Mouse (Mus musculus): ENCODE data around the gene Slc22a4. TPM values are rescaled to one million over a fixed set of nuclear protein-coding genes. Genes with fewer than 3 reads are reported as not detected.
A peak's percentile ranks its signal among the peaks of the same experiment; 100 is the strongest.
"Not testable (repeated sequence)": the region's sequence is repeated elsewhere in the genome, so short reads cannot be mapped to it uniquely, and the experiment has no call there.

Slc22a4 gene
- polyA plus RNA-seq, 1 experiment, result not detected

GRCm38 (mm10) chr11:53997661-53998060 is 30.2 kb downstream of the Slc22a4 start:
- Histone ChIP-seq H3K27me3 (ENCODE audit: control insufficient read depth, insufficient read depth, low read length, poor library complexity, severe bottlenecking) (no peaks in the 10 kb centered on the region), H3K9ac (ENCODE audit: low read depth, poor library complexity, severe bottlenecking) (no peak overlapping the region), H3K27ac (ENCODE audit: insufficient read depth, low read length) (no peak overlapping the region), H3K4me3 (ENCODE audit: low read depth, low read length) (no peak overlapping the region), H3K4me1 (ENCODE audit: control insufficient read depth, insufficient read depth, low read length) (no peaks in the 10 kb centered on the region), H3K9me3 (replicated peaks; ENCODE audit: control insufficient read depth, insufficient read depth, low read length, poor library complexity, severe bottlenecking) (no peaks in the 10 kb centered on the region), H3K36me3 (ENCODE audit: control insufficient read depth, insufficient read depth, low read length, poor library complexity, severe bottlenecking) (no peaks in the 10 kb centered on the region)
- TF ChIP-seq CTCF (IDR thresholded peaks at IDR 0.05; ENCODE audit: low read depth, low read length) (no peak), EP300 (IDR thresholded peaks at IDR 0.05; ENCODE audit: insufficient read depth, low read depth, low read length) (no peak), POLR2A (IDR thresholded peaks at IDR 0.05; ENCODE audit: insufficient read depth, low read length) (no peak)

- no peaks in the 10 kb centered on the region; the same call in 1 of the 2 replicates for H3K27me3 ChIP-seq (ENCODE audit: control insufficient read depth, insufficient read depth, low read length, poor library complexity, severe bottlenecking)
- no peak overlapping the region for H3K4me3 ChIP-seq (ENCODE audit: low read depth, low read length)
- H3K9me3 ChIP-seq (replicated peaks; ENCODE audit: control insufficient read depth, insufficient read depth, low read length, poor library complexity, severe bottlenecking), result no peaks in the 10 kb centered on the region
- no peak overlapping the region for H3K27ac ChIP-seq (ENCODE audit: insufficient read depth, low read length)
- no peak overlapping the region for H3K9ac ChIP-seq (ENCODE audit: low read depth, poor library complexity, severe bottlenecking)
- TF ChIP-seq EP300 (IDR thresholded peaks at IDR 0.05; ENCODE audit: insufficient read depth, low read depth, low read length) (no peak), CTCF (IDR thresholded peaks at IDR 0.05; ENCODE audit: low read depth, low read length) (no peak), POLR2A (IDR thresholded peaks at IDR 0.05; ENCODE audit: insufficient read depth, low read length) (no peak)
- H3K4me1 ChIP-seq (ENCODE audit: control insufficient read depth, insufficient read depth, low read length), result no peaks in the 10 kb centered on the region
- H3K36me3 ChIP-seq (ENCODE audit: control insufficient read depth, insufficient read depth, low read length, poor library complexity, severe bottlenecking), result no peaks in the 10 kb centered on the region
Observed at GRCm38 (mm10) chr11:53992264-53992663, 35.6 kb downstream of the Slc22a4 start.

GRCm38 (mm10) chr11:53989232-53989631 is 38.7 kb downstream of the Slc22a4 start:
- Histone ChIP-seq H3K4me1 (ENCODE audit: control insufficient read depth, insufficient read depth, low read length) (no peaks in the 10 kb centered on the region), H3K27me3 (ENCODE audit: control insufficient read depth, insufficient read depth, low read length, poor library complexity, severe bottlenecking) (no peaks in the 10 kb centered on the region; the same call in 1 of the 2 replicates)

GRCm38 (mm10) chr11:53988081-53988480 is 39.8 kb downstream of the Slc22a4 start:
- H3K4me3 ChIP-seq (ENCODE audit: low read depth, low read length), result no peak overlapping the region

More at GRCm38 (mm10) chr11:53989232-53989631, 38.7 kb downstream of the Slc22a4 start:
- Histone ChIP-seq H3K27ac (ENCODE audit: insufficient read depth, low read length) (no peak overlapping the region), H3K36me3 (ENCODE audit: control insufficient read depth, insufficient read depth, low read length, poor library complexity, severe bottlenecking) (no peaks in the 10 kb centered on the region), H3K4me3 (ENCODE audit: low read depth, low read length) (no peak overlapping the region), H3K9me3 (replicated peaks; ENCODE audit: control insufficient read depth, insufficient read depth, low read length, poor library complexity, severe bottlenecking) (no peaks in the 10 kb centered on the region), H3K9ac (ENCODE audit: low read depth, poor library complexity, severe bottlenecking) (no peak overlapping the region)
- no peak for TF ChIP-seq CTCF (IDR thresholded peaks at IDR 0.05; ENCODE audit: low read depth, low read length)
- TF ChIP-seq EP300 (IDR thresholded peaks at IDR 0.05; ENCODE audit: insufficient read depth, low read depth, low read length), result no peak

GRCm38 (mm10) chr11:53981396-53981795 is 46.5 kb downstream of the Slc22a4 start:
- H3K9ac ChIP-seq (ENCODE audit: low read depth, poor library complexity, severe bottlenecking), result no peak overlapping the region
- no peaks in the 10 kb centered on the region for H3K9me3 ChIP-seq (replicated peaks; ENCODE audit: control insufficient read depth, insufficient read depth, low read length, poor library complexity, severe bottlenecking)
- H3K36me3 ChIP-seq (ENCODE audit: control insufficient read depth, insufficient read depth, low read length, poor library complexity, severe bottlenecking), result no peaks in the 10 kb centered on the region
- no peak overlapping the region for H3K27ac ChIP-seq (ENCODE audit: insufficient read depth, low read length)
- H3K4me1 ChIP-seq (ENCODE audit: control insufficient read depth, insufficient read depth, low read length), result no peaks in the 10 kb centered on the region
- no peak overlapping the region for H3K4me3 ChIP-seq (ENCODE audit: low read depth, low read length)
- peaks cover 5% of the 10 kb centered on the region for H3K27me3 ChIP-seq (ENCODE audit: control insufficient read depth, insufficient read depth, low read length, poor library complexity, severe bottlenecking)
- TF ChIP-seq EP300 (IDR thresholded peaks at IDR 0.05; ENCODE audit: insufficient read depth, low read depth, low read length) (no peak), POLR2A (IDR thresholded peaks at IDR 0.05; ENCODE audit: insufficient read depth, low read length) (no peak), CTCF (IDR thresholded peaks at IDR 0.05; ENCODE audit: low read depth, low read length) (no peak)

More at GRCm38 (mm10) chr11:53988081-53988480, 39.8 kb downstream of the Slc22a4 start:
- H3K27me3 ChIP-seq (ENCODE audit: control insufficient read depth, insufficient read depth, low read length, poor library complexity, severe bottlenecking), result no peaks in the 10 kb centered on the region; the same call in 1 of the 2 replicates
- no peaks in the 10 kb centered on the region for H3K36me3 ChIP-seq (ENCODE audit: control insufficient read depth, insufficient read depth, low read length, poor library complexity, severe bottlenecking)
- no peak overlapping the region for H3K9ac ChIP-seq (ENCODE audit: low read depth, poor library complexity, severe bottlenecking)
- no peaks in the 10 kb centered on the region for H3K4me1 ChIP-seq (ENCODE audit: control insufficient read depth, insufficient read depth, low read length)
- TF ChIP-seq EP300 (IDR thresholded peaks at IDR 0.05; ENCODE audit: insufficient read depth, low read depth, low read length) (no peak), CTCF (IDR thresholded peaks at IDR 0.05; ENCODE audit: low read depth, low read length) (no peak), POLR2A (IDR thresholded peaks at IDR 0.05; ENCODE audit: insufficient read depth, low read length) (no peak)
- no peak overlapping the region for H3K27ac ChIP-seq (ENCODE audit: insufficient read depth, low read length)
- no peaks in the 10 kb centered on the region for H3K9me3 ChIP-seq (replicated peaks; ENCODE audit: control insufficient read depth, insufficient read depth, low read length, poor library complexity, severe bottlenecking)

GRCm38 (mm10) chr11:53979788-53980621 is 47.9 kb downstream of the Slc22a4 start, which contains the start of gene Slc22a21:
Gene Slc22a21 (minus strand): TSS chr11:53980332.
- Histone ChIP-seq H3K27me3 (ENCODE audit: control insufficient read depth, insufficient read depth, low read length, poor library complexity, severe bottlenecking) (peaks cover 5% of the 10 kb centered on the region), H3K27ac (ENCODE audit: insufficient read depth, low read length) (no peak within 1 kb of the TSS), H3K9ac (ENCODE audit: low read depth, poor library complexity, severe bottlenecking) (peak within 1 kb of the TSS; percentile 28), H3K36me3 (ENCODE audit: control insufficient read depth, insufficient read depth, low read length, poor library complexity, severe bottlenecking) (no peaks in the 10 kb centered on the region), H3K9me3 (replicated peaks; ENCODE audit: control insufficient read depth, insufficient read depth, low read length, poor library complexity, severe bottlenecking) (no peaks in the 10 kb centered on the region), H3K4me3 (ENCODE audit: low read depth, low read length) (peak within 1 kb of the TSS; percentile 73), H3K4me1 (ENCODE audit: control insufficient read depth, insufficient read depth, low read length) (no peaks in the 10 kb centered on the region)
- TF ChIP-seq EP300 (IDR thresholded peaks at IDR 0.05; ENCODE audit: insufficient read depth, low read depth, low read length) (0 out of 2 replicates have a peak, but pooled peaks have one; percentile 9), CTCF (IDR thresholded peaks at IDR 0.05; ENCODE audit: low read depth, low read length) (no peak), POLR2A (IDR thresholded peaks at IDR 0.05; ENCODE audit: insufficient read depth, low read length) (peak; percentile 29)

- H3K9me3 ChIP-seq (replicated peaks; ENCODE audit: control insufficient read depth, insufficient read depth, low read length, poor library complexity, severe bottlenecking); H3K27ac ChIP-seq (ENCODE audit: insufficient read depth, low read length); H3K4me1 ChIP-seq (ENCODE audit: control insufficient read depth, insufficient read depth, low read length); H3K36me3 ChIP-seq (ENCODE audit: control insufficient read depth, insufficient read depth, low read length, poor library complexity, severe bottlenecking); H3K27me3 ChIP-seq (ENCODE audit: control insufficient read depth, insufficient read depth, low read length, poor library complexity, severe bottlenecking): not testable (repeated sequence)
- peak overlapping the region; percentile 28 for H3K9ac ChIP-seq (ENCODE audit: low read depth, poor library complexity, severe bottlenecking)
- peak overlapping the region; percentile 73 for H3K4me3 ChIP-seq (ENCODE audit: low read depth, low read length)
Observed at GRCm38 (mm10) chr11:53979456-53979787, 48.5 kb downstream of the Slc22a4 start.

All from ES-Bruce4 (cell line).